Mouse (Mus musculus) T-helper 1 cell (primary cell): ENCODE results near the gene Cenpb.
"Not testable (repeated sequence)": the region's sequence is repeated elsewhere in the genome, so short reads cannot be mapped to it uniquely, and the experiment has no call there.

Experiments
- in situ Hi-C: fragments of 300-600 bp; cut with MboI, MseI; formaldehyde crosslinking; loops from one replicate; pipeline ENCODE4 v1.15.1; 2025; ENCODE audit warnings: high pct_unique_total_duplicates

The Cenpb gene

GRCm38 (mm10) chr2:131179990-131180587 is at the start of gene Cenpb:
Cenpb (minus strand) TSS chr2:131180067.
- in situ Hi-C loops, result loop anchor here (10.0 kb wide), 2 partner anchors 1065 to 1205 kb away; partner anchors contain the start of genes Prokr2 and Tmem230

- in situ Hi-C loops, result no loop called here
These were observed 47.4 kb upstream of the Cenpb start for GRCm38 (mm10) chr2:131227243-131227642.

- in situ Hi-C loops, result not testable (repeated sequence)
These were observed 46.8 kb upstream of the Cenpb start for GRCm38 (mm10) chr2:131226669-131227068.

- in situ Hi-C loops, result no loop called here
These were observed 45.3 kb upstream of the Cenpb start for GRCm38 (mm10) chr2:131225178-131225577.

- in situ Hi-C loops, result no loop called here
These were observed 43.7 kb upstream of the Cenpb start for GRCm38 (mm10) chr2:131223569-131223968.

GRCm38 (mm10) chr2:131222562-131222961 is 42.7 kb upstream of the Cenpb start:
- in situ Hi-C loops, result no loop called here

- in situ Hi-C loops, result no loop called here
These were observed 42.1 kb upstream of the Cenpb start for GRCm38 (mm10) chr2:131221853-131222515.

GRCm38 (mm10) chr2:131220030-131220429 is 40.2 kb upstream of the Cenpb start:
- in situ Hi-C loops, result no loop called here

- in situ Hi-C loops, result no loop called here
These were observed 36.3 kb upstream of the Cenpb start for GRCm38 (mm10) chr2:131215941-131216858.

- in situ Hi-C loops, result no loop called here
These were observed 33.9 kb upstream of the Cenpb start for GRCm38 (mm10) chr2:131213773-131214172.

- in situ Hi-C loops, result no loop called here
These were observed 31.3 kb upstream of the Cenpb start for GRCm38 (mm10) chr2:131211026-131211615.

GRCm38 (mm10) chr2:131209969-131210792 is 30.3 kb upstream of the Cenpb start:
- in situ Hi-C loops, result no loop called here

GRCm38 (mm10) chr2:131209125-131209795 is 29.4 kb upstream of the Cenpb start:
- in situ Hi-C loops, result no loop called here

- in situ Hi-C loops, result no loop called here
These were observed 28.5 kb upstream of the Cenpb start for GRCm38 (mm10) chr2:131208356-131208755.

GRCm38 (mm10) chr2:131206778-131207177 is 26.9 kb upstream of the Cenpb start, which contains the start of gene Ap5s1:
Ap5s1 (plus strand) TSS chr2:131207078.
- in situ Hi-C loops, result no loop called here

GRCm38 (mm10) chr2:131205521-131206182 is 25.8 kb upstream of the Cenpb start:
- in situ Hi-C loops, result no loop called here

GRCm38 (mm10) chr2:131204410-131204981 is 24.6 kb upstream of the Cenpb start:
- in situ Hi-C loops, result no loop called here

- in situ Hi-C loops, result no loop called here
These were observed 24.0 kb upstream of the Cenpb start for GRCm38 (mm10) chr2:131203816-131204409.

GRCm38 (mm10) chr2:131201262-131201661 is 21.4 kb upstream of the Cenpb start:
- in situ Hi-C loops, result no loop called here
